In genomic region chr10:20312736-20313301, GRCm38 (mm10) we compare ENCODE assay signal across 8 mouse cellular contexts. TPM values are rescaled to one million over a fixed set of nuclear protein-coding genes. Genes with fewer than 3 reads are reported as not detected.
DNase-seq lines count a peak whose midpoint lies in the region; ATAC-seq and TF ChIP-seq lines count a peak whose summit lies in the region.

No protein-coding gene starts in this region.

- H3K36me3 ChIP-seq in embryonic facial prominence, embryonic 13.5 days = 0 out of 2 replicates have a peak, but pooled peaks cover 3% of the 10 kb centered on the region
- H3K36me3 ChIP-seq in heart, adult 2 months (ENCODE audit: control insufficient read depth, insufficient read depth, low read length) = peaks cover 21% of the 10 kb centered on the region
- no peaks in the 10 kb centered on the region for H3K36me3 ChIP-seq in kidney, adult 2 months (ENCODE audit: control insufficient read depth, insufficient read depth, low read length)
- no peaks in the 10 kb centered on the region; the same call in 1 of the 2 replicates for H3K36me3 ChIP-seq in limb, embryonic 11.5 days (ENCODE audit: control insufficient read depth, insufficient read depth, low read length)
- H3K36me3 ChIP-seq in midbrain, embryonic 13.5 days = no peaks in the 10 kb centered on the region
- no peaks in the 10 kb centered on the region for H3K36me3 ChIP-seq in small intestine, adult 2 months (ENCODE audit: control insufficient read depth, insufficient read depth, low read length)

- no peak for TF ChIP-seq CTCF in heart, adult 2 months (IDR thresholded peaks at IDR 0.05)
- TF ChIP-seq CTCF in kidney, adult 2 months (conservative IDR thresholded peaks at IDR 0.05; ENCODE audit: insufficient read depth, insufficient read length, low read depth, low read length) = no peak
- no peak for TF ChIP-seq CTCF in small intestine, adult 2 months (IDR thresholded peaks at IDR 0.05; ENCODE audit: extremely low read depth, insufficient read length, insufficient replicate concordance, low read depth, low read length)

- no peaks in the 10 kb centered on the region for H3K9me3 ChIP-seq in embryonic facial prominence, embryonic 13.5 days
- no peaks in the 10 kb centered on the region for H3K9me3 ChIP-seq in limb, embryonic 11.5 days (ENCODE audit: control insufficient read depth, low read length)
- H3K9me3 ChIP-seq in midbrain, embryonic 13.5 days = no peaks in the 10 kb centered on the region

- peak; percentile 39 for TF ChIP-seq POLR2A in heart, adult 2 months (IDR thresholded peaks at IDR 0.05; ENCODE audit: insufficient read depth, low read depth, low read length)
- TF ChIP-seq POLR2A in kidney, adult 2 months (IDR thresholded peaks at IDR 0.05; ENCODE audit: low read depth, low read length) = no peak
- TF ChIP-seq POLR2A in small intestine, adult 2 months (IDR thresholded peaks at IDR 0.05; ENCODE audit: low read depth, low read length) = no peak

- peak; percentile 53; the same call in 1 of the 2 replicates for TF ChIP-seq EP300 in heart, adult 2 months (IDR thresholded peaks at IDR 0.05; ENCODE audit: insufficient read depth, low read depth, low read length)

- peak overlapping the region; percentile 81 for H3K4me3 ChIP-seq in embryonic facial prominence, embryonic 13.5 days
- H3K4me3 ChIP-seq in heart, adult 2 months = peak overlapping the region; percentile 75
- peak overlapping the region; percentile 94 for H3K4me3 ChIP-seq in kidney, adult 2 months (ENCODE audit: insufficient read depth, low read depth, low read length)
- peak overlapping the region; percentile 62 for H3K4me3 ChIP-seq in limb, embryonic 11.5 days (ENCODE audit: low read depth, low read length)
- H3K4me3 ChIP-seq in midbrain, embryonic 13.5 days (replicated peaks) = peak overlapping the region; percentile 69
- H3K4me3 ChIP-seq in small intestine, adult 2 months (ENCODE audit: low read depth, low read length) = peak overlapping the region; percentile 98

- peak overlapping the region; percentile 96 for H3K9ac ChIP-seq in embryonic facial prominence, embryonic 13.5 days
- H3K9ac ChIP-seq in heart, adult 2 months (ENCODE audit: low read depth, low read length) = peak overlapping the region; percentile 78
- H3K9ac ChIP-seq in limb, embryonic 11.5 days (ENCODE audit: low read length) = peak overlapping the region; percentile 91
- H3K9ac ChIP-seq in midbrain, embryonic 13.5 days (replicated peaks) = peak overlapping the region; percentile 90

- intact Hi-C loops in heart, adult 2 months (cut with DNase I) = loop anchor here (5.0 kb wide), 1 partner anchor 34 kb away; the partner anchor contains the start of gene Mtfr2

- peak overlapping the region; percentile 71 for H3K4me2 ChIP-seq in embryonic facial prominence, embryonic 13.5 days
- H3K4me2 ChIP-seq in limb, embryonic 11.5 days (ENCODE audit: low read depth, severe bottlenecking) = peak overlapping the region; percentile 72
- peak overlapping the region; percentile 71 for H3K4me2 ChIP-seq in midbrain, embryonic 13.5 days (replicated peaks)

- H3K27ac ChIP-seq in embryonic facial prominence, embryonic 13.5 days = peak overlapping the region; percentile 100
- peak overlapping the region; percentile 100 for H3K27ac ChIP-seq in heart, adult 2 months
- peak overlapping the region; percentile 98 for H3K27ac ChIP-seq in kidney, adult 2 months (ENCODE audit: insufficient read depth, low read depth, low read length)
- H3K27ac ChIP-seq in limb, embryonic 11.5 days (replicated peaks; ENCODE audit: low read depth, low read length) = peak overlapping the region; percentile 99
- H3K27ac ChIP-seq in midbrain, embryonic 13.5 days = peak overlapping the region; percentile 100
- peak overlapping the region; percentile 98 for H3K27ac ChIP-seq in small intestine, adult 2 months (ENCODE audit: insufficient read depth, low read depth, low read length)

- under 1% methylated on average over 54 of the region's 54 CpGs for WGBS in embryonic facial prominence, embryonic 13.5 days
- under 1% methylated on average over 54 of the region's 54 CpGs for WGBS in heart, adult 2 months
- under 1% methylated on average over 54 of the region's 54 CpGs for WGBS in kidney, adult 2 months
- under 1% methylated on average over 53 of the region's 54 CpGs for WGBS in limb, embryonic 11.5 days
- under 1% methylated on average over 43 of the region's 54 CpGs for WGBS in midbrain, embryonic 13.5 days
- WGBS in small intestine, adult 2 months = 1% methylated on average over 54 of the region's 54 CpGs

- peak; percentile 91 for DNase-seq in 416B (ENCODE audit: low read depth)
- peak; percentile 82 to 87 for DNase-seq in adrenal gland, postnatal 4 days (ENCODE audit: low spot score in 2 of 2)
- peak; percentile 92 to 94 for DNase-seq in heart, adult 2 months
- DNase-seq in kidney, adult 2 months = peak; percentile 93
- DNase-seq in limb, embryonic 11.5 days (ENCODE audit: low spot score) = peak; percentile 92

- H3K4me1 ChIP-seq in embryonic facial prominence, embryonic 13.5 days = peaks cover 16% of the 10 kb centered on the region
- peaks cover 7% of the 10 kb centered on the region for H3K4me1 ChIP-seq in heart, adult 2 months (ENCODE audit: control insufficient read depth, insufficient read depth, low read length)
- H3K4me1 ChIP-seq in kidney, adult 2 months (ENCODE audit: control insufficient read depth, insufficient read depth, low read length) = peaks cover 8% of the 10 kb centered on the region
- peaks cover 7% of the 10 kb centered on the region; the same call in 1 of the 2 replicates for H3K4me1 ChIP-seq in limb, embryonic 11.5 days (ENCODE audit: control insufficient read depth, insufficient read depth, low read length)
- H3K4me1 ChIP-seq in midbrain, embryonic 13.5 days (replicated peaks) = peaks cover 21% of the 10 kb centered on the region
- peaks cover 11% of the 10 kb centered on the region; the same call in 1 of the 2 replicates for H3K4me1 ChIP-seq in small intestine, adult 2 months (ENCODE audit: control insufficient read depth, insufficient read depth, insufficient read length, low read length)

- ATAC-seq in embryonic facial prominence, embryonic 13.5 days (ENCODE audit: insufficient number of reproducible peaks, insufficient read depth, low FRiP score, low TSS enrichment, low read depth) = peak; percentile 78
- peak; percentile 77 for ATAC-seq in limb, embryonic 11.5 days (ENCODE audit: insufficient number of reproducible peaks, low FRiP score, low TSS enrichment, low read depth)
- ATAC-seq in midbrain, embryonic 13.5 days = peak; percentile 79

- peaks cover 1% of the 10 kb centered on the region; the same call in 1 of the 2 replicates for H3K79me2 ChIP-seq in heart, adult 2 months (replicated peaks; ENCODE audit: control insufficient read depth, insufficient read depth, low read length)

- H3K27me3 ChIP-seq in embryonic facial prominence, embryonic 13.5 days = no peaks in the 10 kb centered on the region
- no peaks in the 10 kb centered on the region for H3K27me3 ChIP-seq in heart, adult 2 months (ENCODE audit: control insufficient read depth, insufficient read depth, low read length)
- no peaks in the 10 kb centered on the region for H3K27me3 ChIP-seq in kidney, adult 2 months (replicated peaks; ENCODE audit: control insufficient read depth, insufficient read depth, low read length)
- H3K27me3 ChIP-seq in limb, embryonic 11.5 days (ENCODE audit: control insufficient read depth, insufficient read depth, low read length) = no peaks in the 10 kb centered on the region
- no peaks in the 10 kb centered on the region for H3K27me3 ChIP-seq in midbrain, embryonic 13.5 days
- no peaks in the 10 kb centered on the region for H3K27me3 ChIP-seq in small intestine, adult 2 months (ENCODE audit: control insufficient read depth, insufficient read depth, low read length)

RNA-seq across cellular contexts. Expression of gene Bclaf1, which starts 0.6 kb away (rescaled TPM):
- 100 to 1,000 TPM; 182 to 204 TPM for total RNA-seq in adrenal gland, postnatal 4 days (2021)
- 147 and 153 TPM in 2 replicates for polyA plus RNA-seq in embryonic facial prominence, embryonic 13.5 days (2015; fragmentation: Nextera tagmentation; extraction: Ambion mirVana)
- total RNA-seq in heart, adult 2 months (2021) = 10 to 100 TPM; 44.1 to 53.3 TPM
- polyA plus RNA-seq in heart, adult 2 months (2012; rRNA removed) = 12.3 and 26.9 TPM in 2 replicates
- 11.3 and 13.5 TPM in 2 replicates for polyA plus RNA-seq in kidney, adult 2 months (2012; rRNA removed)
- 176 and 185 TPM in 2 replicates for polyA plus RNA-seq in limb, embryonic 11.5 days (2014; fragmentation: Nextera tagmentation; extraction: Ambion mirVana)
- 153 and 157 TPM in 2 replicates for polyA plus RNA-seq in midbrain, embryonic 13.5 days (2015; fragmentation: Nextera tagmentation; extraction: Ambion mirVana)
- polyA plus RNA-seq in small intestine, adult 2 months (2012; rRNA removed) = 1.6 and 4.1 TPM in 2 replicates

RNA-seq across cellular contexts. Expression of gene Mtfr2, which starts 34.8 kb away (rescaled TPM):
- 1 to 10 TPM; 3.3 to 3.5 TPM for total RNA-seq in adrenal gland, postnatal 4 days (2021)
- polyA plus RNA-seq in embryonic facial prominence, embryonic 13.5 days (2015; fragmentation: Nextera tagmentation; extraction: Ambion mirVana) = 2.0 and 2.2 TPM in 2 replicates
- total RNA-seq in heart, adult 2 months (2021) = not detected
- polyA plus RNA-seq in heart, adult 2 months (2012; rRNA removed) = 0.12 and 0.38 TPM in 2 replicates
- polyA plus RNA-seq in kidney, adult 2 months (2012; rRNA removed) = 0.11 and 0.20 TPM in 2 replicates
- 1.6 and 3.4 TPM in 2 replicates for polyA plus RNA-seq in limb, embryonic 11.5 days (2014; fragmentation: Nextera tagmentation; extraction: Ambion mirVana)
- polyA plus RNA-seq in midbrain, embryonic 13.5 days (2015; fragmentation: Nextera tagmentation; extraction: Ambion mirVana) = 1.2 and 1.3 TPM in 2 replicates
- 0.52 and 0.68 TPM in 2 replicates for polyA plus RNA-seq in small intestine, adult 2 months (2012; rRNA removed)

Comparison
In these comparisons a context has a peak if more than half of its experiments do, and no peak if none do; other contexts are left out.
1. Peak in every context shown above with its lines: DNase-seq, ATAC-seq, H3K4me3 ChIP-seq and H3K27ac ChIP-seq.